Mouse (Mus musculus): ENCODE results near the gene Psmg3. TPM values are rescaled to one million over a fixed set of nuclear protein-coding genes. Genes with fewer than 3 reads are reported as not detected.
A peak's percentile ranks its signal among the peaks of the same experiment; 100 is the strongest.

Psmg3 gene
- total and polyA plus RNA-seq, 2 experiments from 2014 or later = 23.6 to 60.6 TPM

- H3K4me2 ChIP-seq (ENCODE audit: low read depth, low read length) = peak overlapping the region; percentile 73
- ATAC-seq (no peak), DNase-seq (ENCODE audit: low spot score) (no peak)
- H3K27me3 ChIP-seq (ENCODE audit: insufficient read depth, low read length) = no peaks in the 10 kb centered on the region
- H3K27ac ChIP-seq = peak overlapping the region; percentile 80; the same call in 1 of the 2 replicates
- WGBS = 43% methylated on average over 11 of the region's 11 CpGs
- no peaks in the 10 kb centered on the region for H3K9me3 ChIP-seq (ENCODE audit: low read length)
- peak overlapping the region; percentile 88 for H3K4me3 ChIP-seq (ENCODE audit: low read length)
- H3K36me3 ChIP-seq (ENCODE audit: insufficient read depth, low read length) = peaks cover 25% of the 10 kb centered on the region
- peak overlapping the region; percentile 93 for H3K9ac ChIP-seq (replicated peaks; ENCODE audit: low read length)
- TF ChIP-seq CTCF (IDR thresholded peaks at IDR 0.05; ENCODE audit: low read depth) = no peak
- peaks cover 10% of the 10 kb centered on the region; the same call in 1 of the 2 replicates for H3K4me1 ChIP-seq (ENCODE audit: insufficient read depth, low read length)
Observed at GRCm38 (mm10) chr5:139825947-139826346, 738 bp downstream of the Psmg3 start.

DNA sequence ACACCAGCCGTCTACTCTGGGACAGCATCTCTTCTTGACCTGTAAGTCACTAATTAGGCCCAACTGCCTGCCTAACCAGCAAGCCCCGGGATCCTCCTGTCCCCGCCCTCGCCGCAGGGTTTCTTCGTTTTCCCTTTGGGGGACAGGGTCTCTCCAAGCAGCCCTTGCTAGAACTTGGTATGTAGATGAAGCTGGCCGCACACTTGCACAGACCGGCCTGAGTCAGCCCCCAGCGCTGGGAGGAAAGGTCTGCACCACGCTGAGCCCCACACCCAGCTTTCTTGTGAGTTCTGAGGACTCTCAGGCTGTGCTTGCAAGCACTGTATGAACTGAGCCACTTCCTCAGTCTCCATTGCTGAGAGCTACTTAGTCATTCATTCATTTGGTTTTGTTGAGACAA is 2.2 kb downstream of the Psmg3 start:
- no peak for ATAC-seq

DNA sequence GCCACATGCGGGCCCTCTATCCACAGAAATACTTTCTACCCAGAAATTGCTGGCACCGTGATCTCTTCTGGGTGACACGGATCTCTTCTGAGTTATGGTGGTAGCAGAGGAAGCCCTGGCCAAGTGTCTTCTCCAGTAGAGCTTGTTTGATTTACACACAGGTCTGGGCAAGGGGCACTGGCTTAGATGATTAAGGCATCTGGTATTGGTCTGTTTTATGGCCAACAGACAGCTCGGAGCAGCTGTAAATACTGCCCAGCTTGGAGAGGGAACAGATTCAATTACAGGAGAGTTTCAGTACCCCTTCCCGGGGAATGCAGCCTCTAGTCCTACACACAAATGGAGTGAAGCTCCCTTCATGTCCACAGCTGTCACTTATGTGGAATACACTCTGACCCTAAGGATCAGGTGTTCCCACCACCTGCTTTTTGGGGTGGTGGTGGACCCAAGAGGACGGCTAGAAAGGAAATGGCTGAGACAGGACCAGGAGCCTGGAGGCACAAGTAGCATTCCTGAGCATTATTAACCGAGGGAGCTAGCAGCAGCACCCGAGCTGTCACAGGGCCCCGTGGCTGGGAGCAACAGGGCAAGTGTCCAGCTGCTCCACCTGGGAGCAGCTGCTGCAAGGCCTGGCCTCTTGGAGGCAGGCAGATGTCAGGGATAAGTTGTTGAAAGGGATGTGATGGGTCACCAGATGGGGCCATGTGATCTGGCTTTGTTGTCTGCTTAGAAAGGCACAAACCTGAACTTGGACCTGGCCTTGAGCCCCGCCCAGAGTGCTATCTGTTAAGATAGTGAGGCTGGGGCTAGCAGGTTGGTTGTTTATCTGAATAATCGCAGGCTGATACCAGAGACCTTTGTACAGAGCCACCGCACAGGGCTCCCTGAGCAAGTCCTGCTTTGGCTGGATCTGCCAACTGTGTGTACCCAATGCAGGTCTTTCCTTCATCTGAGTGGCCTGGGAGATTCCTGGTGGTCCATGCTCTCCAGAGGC is 4.9 kb downstream of the Psmg3 start:
- no peak overlapping the region for H3K9ac ChIP-seq (replicated peaks; ENCODE audit: low read length)
- no peaks in the 10 kb centered on the region for H3K27me3 ChIP-seq (ENCODE audit: insufficient read depth, low read length)
- DNase-seq (ENCODE audit: low spot score) (no peak), ATAC-seq (no peak)
- H3K4me2 ChIP-seq (ENCODE audit: low read depth, low read length) = no peak overlapping the region
- no peak overlapping the region for H3K4me3 ChIP-seq (ENCODE audit: low read length)
- H3K27ac ChIP-seq = no peak overlapping the region
- TF ChIP-seq CTCF (IDR thresholded peaks at IDR 0.05; ENCODE audit: low read depth) = no peak
- no peaks in the 10 kb centered on the region for H3K9me3 ChIP-seq (ENCODE audit: low read length)
- peaks cover 25% of the 10 kb centered on the region for H3K36me3 ChIP-seq (ENCODE audit: insufficient read depth, low read length)
- 80% methylated on average over 12 of the region's 12 CpGs for WGBS
- peaks cover 10% of the 10 kb centered on the region; the same call in 1 of the 2 replicates for H3K4me1 ChIP-seq (ENCODE audit: insufficient read depth, low read length)

More for the DNA sequence above, 2.2 kb downstream of the Psmg3 start:
- no peak overlapping the region for H3K4me2 ChIP-seq (ENCODE audit: low read depth, low read length)
- TF ChIP-seq CTCF (IDR thresholded peaks at IDR 0.05; ENCODE audit: low read depth) = no peak
- H3K4me1 ChIP-seq (ENCODE audit: insufficient read depth, low read length) = peaks cover 10% of the 10 kb centered on the region; the same call in 1 of the 2 replicates
- no peak overlapping the region for H3K9ac ChIP-seq (replicated peaks; ENCODE audit: low read length)
- no peak for DNase-seq (ENCODE audit: low spot score)
- H3K27ac ChIP-seq = no peak overlapping the region
- 89% methylated on average over 10 of the region's 10 CpGs for WGBS
- peaks cover 25% of the 10 kb centered on the region for H3K36me3 ChIP-seq (ENCODE audit: insufficient read depth, low read length)
- H3K9me3 ChIP-seq (ENCODE audit: low read length) = no peaks in the 10 kb centered on the region
- no peak overlapping the region for H3K4me3 ChIP-seq (ENCODE audit: low read length)
- no peaks in the 10 kb centered on the region for H3K27me3 ChIP-seq (ENCODE audit: insufficient read depth, low read length)

- 0 out of 2 replicates have a peak, but pooled peaks have one; percentile 27 for ATAC-seq
Observed at GRCm38 (mm10) chr5:139819538-139820181, 7.0 kb downstream of the Psmg3 start, which contains the start of gene Tmem184a. Tmem184a (minus strand) TSS chr5:139819917.

DNA sequence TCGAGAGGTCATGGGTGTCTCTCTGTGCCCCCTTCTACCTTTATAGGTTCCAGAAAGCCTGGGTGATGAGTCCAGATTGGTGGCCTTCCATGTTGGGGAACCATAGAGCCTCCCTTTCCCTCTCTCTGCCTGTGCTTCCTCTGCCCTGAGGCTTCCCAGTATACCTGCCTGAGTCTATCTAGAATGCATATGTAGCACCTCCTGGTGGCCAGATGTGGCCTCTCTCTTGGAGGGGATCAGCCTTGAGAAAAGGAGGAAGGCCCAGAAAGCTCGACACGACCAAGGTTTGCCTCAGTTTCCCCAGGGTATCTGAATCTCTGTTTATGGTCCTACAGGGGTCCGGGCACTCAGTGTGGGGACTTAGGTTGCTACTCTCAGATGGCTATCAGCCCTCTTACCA is 7.9 kb downstream of the Psmg3 start:
- ATAC-seq (peak; percentile 43; the same call in 1 of the 2 replicates), DNase-seq (ENCODE audit: low spot score) (peak; percentile 59)
- peak; percentile 68 for TF ChIP-seq CTCF (IDR thresholded peaks at IDR 0.05; ENCODE audit: low read depth)
- no peaks in the 10 kb centered on the region for H3K9me3 ChIP-seq (ENCODE audit: low read length)
- WGBS = 51% methylated on average over 4 of the region's 4 CpGs
- no peak overlapping the region for H3K9ac ChIP-seq (replicated peaks; ENCODE audit: low read length)
- H3K4me2 ChIP-seq (ENCODE audit: low read depth, low read length) = no peak overlapping the region
- peaks cover 24% of the 10 kb centered on the region for H3K36me3 ChIP-seq (ENCODE audit: insufficient read depth, low read length)
- H3K4me3 ChIP-seq (ENCODE audit: low read length) = no peak overlapping the region
- no peaks in the 10 kb centered on the region for H3K27me3 ChIP-seq (ENCODE audit: insufficient read depth, low read length)
- H3K4me1 ChIP-seq (ENCODE audit: insufficient read depth, low read length) = no peaks in the 10 kb centered on the region
- H3K27ac ChIP-seq = no peak overlapping the region

More at GRCm38 (mm10) chr5:139819538-139820181, 7.0 kb downstream of the Psmg3 start, which contains the start of gene Tmem184a:
- H3K4me2 ChIP-seq (ENCODE audit: low read depth, low read length) = no peak within 1 kb of the TSS
- H3K27me3 ChIP-seq (ENCODE audit: insufficient read depth, low read length) = no peaks in the 10 kb centered on the region
- no peak for DNase-seq (ENCODE audit: low spot score)
- no peak within 1 kb of the TSS for H3K9ac ChIP-seq (replicated peaks; ENCODE audit: low read length)
- H3K36me3 ChIP-seq (ENCODE audit: insufficient read depth, low read length) = peaks cover 25% of the 10 kb centered on the region
- H3K4me1 ChIP-seq (ENCODE audit: insufficient read depth, low read length) = no peaks in the 10 kb centered on the region
- WGBS = 84% methylated on average over 9 of the region's 9 CpGs
- H3K27ac ChIP-seq = no peak within 1 kb of the TSS
- H3K4me3 ChIP-seq (ENCODE audit: low read length) = no peak within 1 kb of the TSS
- no peak for TF ChIP-seq CTCF (IDR thresholded peaks at IDR 0.05; ENCODE audit: low read depth)
- H3K9me3 ChIP-seq (ENCODE audit: low read length) = no peaks in the 10 kb centered on the region

GRCm38 (mm10) chr5:139818056-139818455 is 8.6 kb downstream of the Psmg3 start:
- ATAC-seq (no peak), DNase-seq (ENCODE audit: low spot score) (no peak)
- H3K4me2 ChIP-seq (ENCODE audit: low read depth, low read length) = no peak overlapping the region
- peaks cover 17% of the 10 kb centered on the region for H3K36me3 ChIP-seq (ENCODE audit: insufficient read depth, low read length)
- no peak overlapping the region for H3K4me3 ChIP-seq (ENCODE audit: low read length)
- H3K27me3 ChIP-seq (ENCODE audit: insufficient read depth, low read length) = no peaks in the 10 kb centered on the region; the same call in 1 of the 2 replicates
- H3K9ac ChIP-seq (replicated peaks; ENCODE audit: low read length) = no peak overlapping the region
- 91% methylated on average over 3 of the region's 3 CpGs for WGBS
- H3K27ac ChIP-seq = no peak overlapping the region
- H3K4me1 ChIP-seq (ENCODE audit: insufficient read depth, low read length) = no peaks in the 10 kb centered on the region
- no peaks in the 10 kb centered on the region for H3K9me3 ChIP-seq (ENCODE audit: low read length)
- no peak for TF ChIP-seq CTCF (IDR thresholded peaks at IDR 0.05; ENCODE audit: low read depth)
